Mouse (Mus musculus): ENCODE measurements around the gene Asb5.
"Not testable (repeated sequence)": the region's sequence is repeated elsewhere in the genome, so short reads cannot be mapped to it uniquely, and the experiment has no call there.

Gene Asb5

GRCm38 (mm10) chr8:54548383-54548782 lies 19.0 kb downstream of the Asb5 start:
- DNase-seq = no peak

- no peak for DNase-seq
These were observed 20.7 kb downstream of the Asb5 start for GRCm38 (mm10) chr8:54550026-54550574.

- no peak for DNase-seq
These were observed 25.5 kb downstream of the Asb5 start for GRCm38 (mm10) chr8:54554921-54555320.

GRCm38 (mm10) chr8:54562137-54562536 lies 32.8 kb downstream of the Asb5 start:
- no peak for DNase-seq

GRCm38 (mm10) chr8:54565181-54565580 lies 35.8 kb downstream of the Asb5 start:
- no peak for DNase-seq

- DNase-seq = no peak
These were observed 36.4 kb downstream of the Asb5 start for GRCm38 (mm10) chr8:54565603-54566260.

- no peak for DNase-seq
These were observed 37.8 kb downstream of the Asb5 start for GRCm38 (mm10) chr8:54567168-54567567.

- DNase-seq = no peak
These were observed 41.5 kb downstream of the Asb5 start for GRCm38 (mm10) chr8:54570618-54571609.

- no peak for DNase-seq
These were observed 52.1 kb downstream of the Asb5 start for GRCm38 (mm10) chr8:54581436-54581835.

- DNase-seq = no peak
These were observed 53.5 kb downstream of the Asb5 start for GRCm38 (mm10) chr8:54582886-54583285.

GRCm38 (mm10) chr8:54594634-54595033 lies 65.3 kb downstream of the Asb5 start:
- DNase-seq = no peak

GRCm38 (mm10) chr8:54596051-54596450 lies 66.7 kb downstream of the Asb5 start:
- DNase-seq = no peak

GRCm38 (mm10) chr8:54596940-54597339 lies 67.6 kb downstream of the Asb5 start:
- peak; percentile 20 for DNase-seq

- no peak for DNase-seq
These were observed 68.0 kb downstream of the Asb5 start for GRCm38 (mm10) chr8:54597386-54597785.

- DNase-seq = peak; percentile 63
These were observed 71.4 kb downstream of the Asb5 start, which contains the start of gene Spata4 for GRCm38 (mm10) chr8:54600671-54601251. TSS of gene Spata4 (plus strand) at chr8:54600781.

- DNase-seq = no peak
These were observed 74.1 kb downstream of the Asb5 start for GRCm38 (mm10) chr8:54603440-54603839.

- no peak for DNase-seq
These were observed 80.0 kb downstream of the Asb5 start for GRCm38 (mm10) chr8:54609336-54609735.

GRCm38 (mm10) chr8:54610238-54610637 lies 80.9 kb downstream of the Asb5 start:
- no peak for DNase-seq

- DNase-seq = not testable (repeated sequence)
These were observed 87.3 kb downstream of the Asb5 start for GRCm38 (mm10) chr8:54616710-54617109.
